Mouse (Mus musculus) frontal cortex, postnatal 25 days (tissue): Measurements from ENCODE around the gene Ppp2r5a.

Experiments
- DNase-seq, 2 experiments: peaks; one replicate each; pipeline ENCODE4 v3.0.0; 2022; ENCODE audit warnings: low spot score in 2 of 2

The Ppp2r5a gene

DNA sequence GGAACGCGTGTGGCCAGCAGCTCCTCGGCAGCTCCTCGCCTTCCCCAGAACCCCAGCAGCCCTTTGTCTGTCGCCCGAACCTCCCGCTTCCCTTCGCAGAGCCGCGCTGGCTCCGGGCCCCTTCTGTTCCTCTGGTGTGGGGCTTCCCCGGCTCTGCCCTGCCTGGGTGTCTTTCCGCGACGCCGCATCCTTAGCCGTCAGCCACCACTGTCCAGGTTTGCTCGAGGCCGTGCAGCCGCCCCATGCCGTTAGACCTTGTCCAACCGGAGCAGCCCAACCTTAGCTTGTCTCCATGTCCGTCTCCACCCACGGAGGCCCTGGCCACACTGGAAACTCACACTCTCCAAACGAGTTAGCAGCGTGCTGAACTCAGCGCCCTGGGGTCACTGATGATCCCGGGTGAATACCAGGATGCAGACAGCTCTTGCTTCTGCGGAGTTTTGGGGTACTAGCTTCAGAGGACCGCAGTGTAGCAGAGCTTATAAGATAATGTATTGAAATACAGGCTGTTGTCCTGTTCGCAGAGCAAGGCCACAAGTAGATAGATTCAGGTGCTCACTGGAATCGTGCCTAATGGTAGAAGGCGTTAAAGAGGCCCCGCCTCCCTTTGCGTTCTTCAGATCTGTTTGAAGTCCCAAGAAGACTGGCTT, 76.7 kb downstream of the Ppp2r5a start:
- no peak for DNase-seq

DNA sequence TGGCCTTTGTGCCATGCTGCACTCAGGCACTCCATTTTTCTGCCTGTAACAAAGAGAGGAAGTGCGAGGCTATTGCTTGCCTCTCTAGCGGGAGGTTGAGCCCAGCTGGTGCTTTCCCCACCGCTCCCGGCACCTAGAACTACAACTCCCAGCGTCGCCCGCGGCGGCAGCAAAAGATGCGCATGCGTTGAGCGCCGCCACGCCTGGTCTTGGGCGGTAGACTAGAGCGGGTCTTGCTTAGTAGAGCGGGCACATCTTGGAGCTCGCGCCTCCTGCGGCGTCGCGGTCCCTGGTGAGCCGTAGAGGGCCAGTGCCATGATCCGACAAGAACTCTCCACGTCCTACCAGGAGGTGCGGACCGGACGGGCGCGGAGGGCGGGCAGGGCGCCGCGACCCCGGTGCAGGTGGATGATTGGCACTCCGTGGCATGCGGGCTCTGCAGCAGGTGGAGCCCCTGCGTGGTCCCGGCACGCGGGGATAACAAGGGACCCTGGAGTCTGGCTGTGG, 77.3 kb downstream of the Ppp2r5a start, which contains the start of gene Tmem206:
TSS of gene Tmem206 (plus strand) at position 187 of the 507 bp plus-strand sequence.
- peak; percentile 90 to 92 for DNase-seq

DNA sequence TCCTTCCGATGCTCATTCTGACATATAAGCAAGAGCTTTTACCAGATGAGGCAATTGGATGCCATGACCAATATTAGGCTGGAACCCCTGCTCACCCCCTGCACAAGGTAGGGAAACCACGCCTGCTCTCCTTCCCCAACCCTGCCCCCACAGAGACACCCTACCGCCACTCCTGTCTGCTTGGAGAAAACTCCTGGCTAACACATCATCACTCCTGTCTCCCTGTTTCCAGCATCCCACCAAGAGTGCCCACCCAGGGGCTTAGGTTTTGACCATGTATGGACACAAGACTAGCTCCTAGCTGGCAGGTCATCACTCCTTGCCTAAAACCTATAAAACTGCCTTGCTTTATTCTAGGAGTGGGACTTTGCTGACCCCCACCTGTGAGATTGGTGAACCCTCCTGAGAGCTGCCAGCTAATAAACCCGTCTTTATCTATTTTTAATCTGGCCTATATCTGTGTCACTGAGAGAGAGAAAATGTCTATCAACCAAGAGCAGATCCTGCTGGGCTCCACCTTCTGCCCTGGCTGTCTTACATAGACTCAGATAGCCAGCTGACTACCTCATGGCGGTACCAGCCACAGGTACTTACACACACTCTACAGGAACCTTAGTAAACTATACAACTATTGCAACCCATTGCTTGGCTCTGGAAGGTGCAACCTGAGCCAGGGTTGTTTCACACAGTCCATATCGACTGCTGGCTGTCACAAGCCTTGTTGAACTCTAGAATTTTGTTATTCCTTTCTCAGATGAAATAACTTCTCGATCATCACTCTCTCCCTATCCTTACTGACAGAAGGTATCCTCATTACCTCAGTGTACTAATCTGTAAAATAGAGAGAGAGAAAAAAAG, 78.1 kb downstream of the Ppp2r5a start:
- no peak for DNase-seq

DNA sequence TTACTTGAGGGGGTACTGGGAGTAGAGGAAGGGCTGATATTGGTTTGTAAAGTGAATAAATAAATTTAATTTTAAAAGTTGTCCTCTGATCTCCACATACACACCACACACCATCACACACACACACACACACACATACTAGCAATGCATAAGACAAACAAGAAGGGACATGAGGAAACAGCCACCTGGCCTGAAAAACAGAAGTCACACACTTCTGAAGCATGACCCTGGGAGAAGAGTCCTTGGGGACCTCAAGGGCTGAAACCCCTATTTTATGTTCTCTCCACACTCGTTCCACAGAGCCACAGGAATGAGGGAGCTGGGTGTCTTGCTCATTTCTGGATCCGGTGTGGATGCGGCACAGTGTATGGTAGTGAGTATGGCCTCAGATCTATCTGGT, 79.7 kb downstream of the Ppp2r5a start:
- DNase-seq = no peak

DNA sequence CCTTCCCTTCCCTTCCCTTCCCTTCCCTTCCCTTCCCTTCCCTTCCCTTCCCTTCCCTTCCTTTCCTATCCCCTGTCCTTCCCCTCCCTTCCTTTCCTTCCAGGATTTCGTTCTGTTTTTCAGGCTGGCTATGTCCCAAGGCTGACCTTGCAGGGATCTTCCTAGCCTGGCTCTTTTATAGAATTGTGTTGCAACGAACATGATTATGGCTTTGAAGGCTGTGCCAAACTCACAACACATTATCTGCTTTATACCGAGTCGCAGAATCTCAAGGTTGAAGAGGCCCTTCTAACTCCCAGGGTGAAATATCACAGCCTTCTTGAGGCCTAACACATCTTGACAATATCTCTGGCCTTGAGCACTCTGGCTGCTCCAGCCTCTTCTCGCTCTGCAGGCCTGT, 84.4 kb downstream of the Ppp2r5a start:
- no peak for DNase-seq

DNA sequence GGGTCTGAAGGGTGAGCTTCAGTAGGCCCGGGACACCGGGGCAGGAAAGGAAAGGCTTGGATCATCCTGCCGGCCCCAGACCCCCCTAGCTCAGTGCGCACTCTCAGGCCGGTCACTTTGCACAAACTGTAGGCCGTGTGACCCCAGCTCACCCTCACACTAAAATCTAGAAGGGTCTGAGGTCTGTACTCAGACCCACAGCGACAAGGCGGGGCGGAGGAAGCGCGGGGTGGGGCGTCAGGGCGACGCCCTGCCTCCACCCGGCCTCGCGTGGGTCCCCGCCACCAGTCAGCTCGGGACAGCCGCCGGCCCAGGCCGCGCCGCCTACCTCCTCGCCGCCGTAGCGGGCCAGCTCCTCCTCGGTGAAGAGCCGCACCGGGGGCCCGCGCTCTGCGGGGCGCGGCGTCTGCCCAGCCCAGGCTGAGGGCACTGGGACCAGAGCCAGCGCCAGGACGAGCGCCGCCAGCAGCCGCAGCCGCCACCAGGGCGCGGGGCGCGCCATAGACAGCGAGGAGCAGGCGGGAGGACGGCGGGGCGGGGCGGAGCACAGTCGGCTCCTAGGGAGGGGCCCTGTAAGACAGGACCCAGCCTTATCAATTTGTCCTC, 85.4 kb downstream of the Ppp2r5a start, which contains the start of gene Nenf:
TSS of gene Nenf (minus strand) at position 604 of the 606 bp plus-strand sequence.
- DNase-seq = peak; percentile 40 to 62

DNA sequence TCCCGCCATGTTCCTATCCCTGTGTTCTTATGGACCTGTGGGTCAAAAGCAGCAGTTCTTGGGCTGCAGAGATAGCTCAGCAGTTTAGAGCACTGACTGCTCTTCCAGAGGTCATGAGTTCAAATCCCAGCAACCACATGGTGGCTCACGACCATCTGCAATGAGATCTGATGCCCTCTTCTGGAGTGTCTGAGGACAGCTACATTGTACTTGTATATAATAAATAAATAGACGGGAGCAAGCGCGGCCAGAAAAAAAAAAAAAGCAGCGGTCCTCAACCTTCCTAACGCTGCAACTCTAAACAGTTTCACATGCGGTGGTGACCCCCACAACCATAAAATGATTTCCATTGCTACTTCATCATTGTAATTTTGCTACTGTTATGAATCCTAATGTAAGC, 86.3 kb downstream of the Ppp2r5a start:
- no peak for DNase-seq

DNA sequence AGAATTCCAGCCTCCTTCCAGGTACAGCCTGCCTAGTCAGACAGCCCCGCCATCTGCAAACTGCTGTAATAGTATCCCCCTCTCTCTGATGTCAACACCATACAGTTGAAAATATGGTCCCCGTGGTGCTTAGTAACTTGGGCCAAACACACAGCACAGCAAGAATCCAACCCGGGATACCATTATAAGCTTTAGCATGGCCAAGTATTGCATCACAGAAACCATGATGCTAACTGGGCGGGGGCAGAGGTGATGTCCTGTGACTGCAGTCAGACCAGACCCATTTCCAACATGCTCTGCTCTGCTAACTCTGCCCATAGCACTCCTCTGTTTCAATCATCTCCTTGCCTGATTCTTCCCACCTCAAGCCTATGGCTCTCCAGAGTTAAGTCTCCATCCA, 89.1 kb downstream of the Ppp2r5a start:
- no peak for DNase-seq

DNA sequence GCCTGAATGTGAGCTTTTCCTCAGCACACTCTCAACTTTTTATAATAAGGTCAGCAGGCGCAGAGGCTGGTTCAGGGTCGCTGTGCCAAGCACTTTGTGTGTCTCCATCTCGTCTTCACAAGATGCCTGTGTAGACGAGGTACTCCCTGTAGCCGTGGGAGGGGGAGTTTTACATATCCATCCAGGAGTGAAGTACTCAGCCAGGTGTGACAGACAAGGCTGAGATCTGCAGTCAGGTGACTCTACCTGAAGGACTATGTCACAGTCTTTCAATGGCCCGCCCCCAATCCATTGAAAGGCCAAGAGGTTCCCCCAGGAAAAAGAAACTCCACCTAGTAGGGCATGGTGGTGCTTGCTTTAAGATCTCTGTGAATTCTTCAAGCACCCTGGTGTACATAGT, 89.9 kb downstream of the Ppp2r5a start:
- DNase-seq = no peak

DNA sequence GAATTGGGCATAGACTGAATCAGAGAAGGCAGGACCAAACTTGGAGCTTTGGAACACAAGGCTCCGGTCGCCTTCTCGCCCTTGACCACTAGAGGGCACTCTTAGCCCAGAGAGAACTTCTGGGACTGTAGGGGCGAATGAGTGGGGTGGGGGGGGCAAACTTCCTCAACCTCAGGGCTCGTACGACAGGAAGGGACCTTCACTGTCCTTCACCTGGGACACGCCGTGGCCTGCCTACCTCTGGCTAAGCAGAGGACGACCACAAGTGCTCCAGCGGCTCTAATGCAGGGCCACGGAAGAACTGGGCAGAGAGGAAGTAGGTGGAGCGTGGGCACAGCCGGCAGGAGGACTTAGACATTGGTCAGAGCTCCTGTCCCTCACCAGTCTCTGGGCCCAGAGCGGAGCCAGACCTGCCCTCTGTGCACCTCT, 90.5 kb downstream of the Ppp2r5a start:
- peak; percentile 80 to 83 for DNase-seq

DNA sequence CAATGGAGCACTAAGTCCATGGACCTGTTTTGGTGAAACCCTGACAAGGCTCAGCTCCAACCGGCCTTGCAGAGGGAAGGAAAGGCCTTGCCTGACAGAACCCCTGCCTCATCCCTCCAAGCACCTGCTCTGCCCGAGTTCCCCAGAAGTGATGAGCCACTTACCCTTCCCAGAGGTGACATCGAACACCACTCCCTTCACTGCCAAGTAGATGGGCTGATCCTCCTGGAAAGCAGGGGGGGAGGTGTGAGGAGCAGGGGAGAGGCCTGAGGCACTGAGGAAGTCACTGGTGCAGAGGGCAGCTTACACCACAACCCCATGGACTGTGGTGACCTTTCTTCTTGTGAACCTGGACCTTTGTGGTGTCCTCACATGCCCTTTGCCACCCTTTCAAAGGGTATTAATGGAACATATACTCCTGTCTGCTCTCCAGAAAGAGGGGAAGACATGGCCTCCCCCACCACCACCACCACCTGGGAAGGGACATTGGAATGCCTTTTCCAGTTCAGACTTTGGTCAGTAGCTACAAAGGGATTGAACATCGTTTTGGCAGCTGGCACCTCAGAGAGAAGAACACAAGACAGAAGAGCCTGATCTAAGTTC, 91.7 kb downstream of the Ppp2r5a start:
- DNase-seq = no peak

DNA sequence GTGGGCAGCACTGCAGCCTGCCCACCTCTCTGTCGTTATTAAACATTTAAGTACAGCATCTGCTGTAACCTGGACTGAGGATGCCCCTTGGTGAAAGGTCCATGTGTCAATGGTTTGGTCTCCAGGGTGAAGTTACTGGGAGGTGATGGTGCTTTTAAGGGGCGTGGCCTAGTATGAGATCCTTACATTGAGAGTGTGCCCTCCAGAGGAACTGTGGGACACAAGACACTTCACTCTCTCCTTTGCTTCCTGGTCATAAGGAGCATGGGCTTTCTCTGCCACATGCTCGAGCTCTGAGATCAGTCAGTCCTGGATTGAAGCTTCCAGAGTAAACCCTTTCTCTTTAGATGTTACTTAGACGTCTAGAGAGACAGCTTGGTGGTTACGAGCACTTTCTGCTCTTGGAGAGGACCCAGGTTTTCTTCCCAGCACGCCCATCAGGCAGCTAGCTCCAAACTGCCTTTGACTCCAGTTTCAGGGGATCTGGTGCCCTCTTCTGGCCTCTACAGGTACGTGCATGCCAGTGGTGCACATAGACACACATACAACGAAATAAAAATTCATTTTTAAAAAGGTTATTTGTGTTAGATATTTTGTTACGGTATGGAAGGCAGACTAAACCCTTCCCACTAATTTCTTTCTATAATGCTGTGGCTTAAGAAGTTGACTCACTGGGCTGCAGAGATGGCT, 95.2 kb downstream of the Ppp2r5a start:
- no peak for DNase-seq

DNA sequence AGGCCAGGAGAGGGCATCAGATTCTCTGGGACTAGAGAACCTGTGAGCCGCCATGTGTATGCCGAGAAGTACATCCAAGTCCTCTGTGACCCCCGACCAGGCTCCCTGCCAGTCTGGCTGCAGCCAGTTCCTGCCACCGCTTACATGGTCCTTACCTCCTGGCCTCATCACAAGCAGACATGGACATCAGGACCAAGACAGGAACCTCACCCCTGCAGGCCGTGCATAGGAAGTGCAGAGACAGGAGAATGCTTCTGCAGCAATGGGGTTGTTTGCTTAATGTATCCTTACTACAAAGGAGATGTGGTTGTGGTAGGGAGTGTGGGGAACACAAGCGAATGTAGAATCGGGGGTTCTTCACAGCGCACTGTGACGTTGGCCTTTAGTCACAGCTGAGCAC, 96.8 kb downstream of the Ppp2r5a start:
- DNase-seq = no peak

DNA sequence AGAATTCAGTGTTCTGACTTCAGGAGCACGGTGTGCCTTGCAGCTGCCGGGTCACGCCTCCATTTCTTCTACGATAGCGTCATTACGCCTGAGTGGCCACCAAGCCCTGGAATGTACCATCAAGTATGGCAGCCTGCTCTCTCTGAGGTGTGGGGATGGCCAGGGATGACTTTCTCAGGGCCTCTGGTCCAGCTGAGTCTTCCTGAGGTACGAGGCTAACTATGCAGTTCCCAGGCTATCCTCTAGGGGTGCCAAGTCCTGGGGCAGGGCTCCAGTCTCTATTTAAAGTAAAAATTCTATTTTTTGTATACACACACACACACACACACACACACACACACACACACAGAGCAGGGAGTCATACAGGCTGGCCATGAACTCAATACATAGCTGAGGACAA, 97.5 kb downstream of the Ppp2r5a start:
- no peak for DNase-seq

DNA sequence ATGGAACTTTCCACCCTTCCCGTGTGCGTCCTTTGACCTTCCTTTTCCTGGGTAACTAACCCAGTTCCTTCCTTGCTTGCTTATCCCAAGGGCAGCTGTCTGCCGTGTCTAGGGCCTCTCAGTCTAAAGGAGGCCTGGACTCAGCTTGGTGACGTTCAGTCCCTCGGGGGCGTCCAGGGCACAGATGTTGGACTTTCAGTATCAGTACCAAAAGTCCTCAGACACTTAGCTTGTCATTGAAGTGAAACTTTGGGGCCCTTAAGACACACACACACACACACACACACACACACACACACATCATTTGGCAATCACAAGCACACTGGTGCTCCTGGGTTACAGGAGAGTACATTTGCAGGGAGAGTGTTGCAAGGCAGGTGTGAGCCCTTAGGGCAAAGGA, 98.9 kb downstream of the Ppp2r5a start:
- DNase-seq = no peak

DNA sequence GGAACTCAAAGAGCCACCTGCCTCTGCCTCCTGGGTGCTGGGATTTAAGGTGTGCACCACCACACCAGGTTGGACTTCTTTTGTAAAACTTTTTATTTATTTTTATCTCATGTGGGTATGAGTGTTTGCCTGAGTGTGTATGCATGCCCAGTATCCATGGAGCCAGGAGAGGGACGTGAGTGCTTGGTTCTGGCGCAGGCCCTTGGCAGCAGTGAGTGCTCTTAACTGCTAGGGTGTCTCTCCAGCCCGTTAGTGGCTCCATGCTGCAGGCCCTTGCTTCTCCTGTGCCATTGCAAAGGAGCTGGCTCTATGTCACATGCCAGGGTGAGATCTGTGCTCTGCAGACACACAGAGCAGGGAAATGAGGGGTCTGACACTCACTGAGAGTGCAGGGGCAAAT, 99.3 kb downstream of the Ppp2r5a start:
- no peak for DNase-seq
